Mouse (Mus musculus) central nervous system, embryonic 18 days (tissue): ENCODE results near the gene Auts2. TPM values are rescaled to one million over a fixed set of nuclear protein-coding genes. Genes with fewer than 3 reads are reported as not detected.

Source experiments
- polyA plus RNA-seq: library from polyadenylated mRNA; depleted of rRNA; stranded (reverse); fragments of >200 nt; gene quantifications from 2 replicates; pipeline ENCODE4 v1.2.3, GENCODE M21; 2012; rRNA removed

The Auts2 gene
- polyA plus RNA-seq = 41.8 and 57.7 TPM in 2 replicates

DNA sequence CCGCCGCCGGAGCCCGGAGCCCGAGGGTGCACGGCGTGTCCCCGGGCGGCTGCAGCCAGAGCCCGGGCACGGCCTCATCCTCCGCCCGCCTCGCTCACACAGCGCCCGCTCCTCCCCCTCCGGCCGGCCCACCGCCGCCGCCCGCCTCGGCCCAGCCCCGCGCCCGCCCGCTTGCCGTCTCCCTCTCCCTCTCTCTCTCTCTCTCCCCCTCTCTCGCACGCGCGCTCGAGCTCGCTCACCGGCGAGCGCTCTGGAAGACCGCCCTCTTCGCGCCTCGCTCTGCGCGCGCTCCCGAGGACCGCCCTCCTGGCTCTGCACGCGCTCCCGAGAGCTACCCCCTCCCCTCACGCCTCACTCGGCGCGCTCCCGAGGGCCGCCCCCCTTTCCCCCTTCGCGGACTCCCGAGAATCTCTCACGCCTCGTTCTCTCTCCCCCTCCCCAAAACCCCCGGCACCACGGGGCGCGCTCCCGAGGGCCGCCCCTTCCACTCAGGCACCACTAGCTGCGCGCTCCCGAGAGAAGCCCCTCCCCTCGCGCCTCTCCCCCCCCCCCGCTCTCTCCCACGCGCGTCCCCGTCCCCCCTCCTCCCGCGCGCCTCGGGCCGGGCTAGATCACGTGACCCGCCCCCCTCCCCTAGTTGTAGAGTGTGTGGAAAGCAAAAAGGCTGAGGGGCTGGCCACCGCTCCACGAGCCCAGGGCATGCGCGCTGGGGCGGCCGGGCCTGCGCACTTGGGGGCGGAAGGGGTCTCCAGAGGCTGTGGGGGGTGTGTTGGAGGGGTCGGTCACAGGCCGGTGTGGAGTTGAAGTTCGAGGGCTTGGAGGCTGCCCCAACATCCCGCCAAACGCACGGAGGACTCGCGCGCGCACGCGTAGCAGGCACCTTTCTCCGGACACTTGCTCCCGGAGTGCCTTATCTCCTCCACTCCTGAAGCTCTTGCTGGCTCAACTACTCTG is at the start of gene Auts2:
TSS of gene Auts2 (minus strand) at position 227 of the 954 bp plus-strand sequence.

